Mouse (Mus musculus) gastrocnemius, adult 18-20 months (tissue): ENCODE measurements around the gene Clic3. TPM values are rescaled to one million over a fixed set of nuclear protein-coding genes. Genes with fewer than 3 reads are reported as not detected.

Experiments
- DNase-seq: peaks from one replicate; pipeline ENCODE4 v3.0.0; 2021; ENCODE audit warnings: low spot score
- total RNA-seq, 2 experiments: library from RNA; stranded (reverse); gene quantifications; 2 replicates each; pipeline ENCODE4 v1.2.3; 2021

Clic3 gene
- total RNA-seq, 2 experiments from 2014 or later = 0.39 to 1.0 TPM

GRCm38 (mm10) chr2:25442682-25443081, 14.0 kb upstream of the Clic3 start:
- DNase-seq = no peak

- DNase-seq = no peak
Observed at GRCm38 (mm10) chr2:25450853-25451647, 5.6 kb upstream of the Clic3 start.

GRCm38 (mm10) chr2:25452951-25453350, 3.7 kb upstream of the Clic3 start:
- no peak for DNase-seq

- no peak for DNase-seq
Observed at GRCm38 (mm10) chr2:25457022-25457896, 621 bp downstream of the Clic3 start.

GRCm38 (mm10) chr2:25458911-25459310, 2.3 kb downstream of the Clic3 start:
- peak; percentile 44 for DNase-seq

GRCm38 (mm10) chr2:25460135-25460534, 3.5 kb downstream of the Clic3 start:
- peak; percentile 18 for DNase-seq

- peak; percentile 94 for DNase-seq
Observed at GRCm38 (mm10) chr2:25460551-25461309, 4.1 kb downstream of the Clic3 start, which contains the start of gene Paxx. Gene Paxx (minus strand): TSS chr2:25461094.

GRCm38 (mm10) chr2:25461407-25461806, 4.8 kb downstream of the Clic3 start:
- DNase-seq = no peak

GRCm38 (mm10) chr2:25463630-25464029, 7.0 kb downstream of the Clic3 start:
- no peak for DNase-seq

GRCm38 (mm10) chr2:25465256-25465655, 8.6 kb downstream of the Clic3 start:
- no peak for DNase-seq

GRCm38 (mm10) chr2:25465816-25466635, 9.4 kb downstream of the Clic3 start:
- DNase-seq = no peak

GRCm38 (mm10) chr2:25467606-25468303, 11.1 kb downstream of the Clic3 start:
- DNase-seq = no peak

- no peak for DNase-seq
Observed at GRCm38 (mm10) chr2:25468962-25469915, 12.6 kb downstream of the Clic3 start.

GRCm38 (mm10) chr2:25469969-25470368, 13.3 kb downstream of the Clic3 start, which contains the start of gene Ptgds:
Gene Ptgds (minus strand): TSS chr2:25470046.
- DNase-seq = no peak

GRCm38 (mm10) chr2:25472550-25472949, 15.9 kb downstream of the Clic3 start:
- DNase-seq = no peak

GRCm38 (mm10) chr2:25477541-25477940, 20.9 kb downstream of the Clic3 start:
- DNase-seq = no peak

GRCm38 (mm10) chr2:25477967-25478675, 21.5 kb downstream of the Clic3 start:
- DNase-seq = peak; percentile 66
